Mouse (Mus musculus): ENCODE results near the gene Dse. TPM values are rescaled to one million over a fixed set of nuclear protein-coding genes. Genes with fewer than 3 reads are reported as not detected.

Gene Dse
- polyA plus RNA-seq, 1 experiment from 2014 or later, result 8.1 TPM

DNA sequence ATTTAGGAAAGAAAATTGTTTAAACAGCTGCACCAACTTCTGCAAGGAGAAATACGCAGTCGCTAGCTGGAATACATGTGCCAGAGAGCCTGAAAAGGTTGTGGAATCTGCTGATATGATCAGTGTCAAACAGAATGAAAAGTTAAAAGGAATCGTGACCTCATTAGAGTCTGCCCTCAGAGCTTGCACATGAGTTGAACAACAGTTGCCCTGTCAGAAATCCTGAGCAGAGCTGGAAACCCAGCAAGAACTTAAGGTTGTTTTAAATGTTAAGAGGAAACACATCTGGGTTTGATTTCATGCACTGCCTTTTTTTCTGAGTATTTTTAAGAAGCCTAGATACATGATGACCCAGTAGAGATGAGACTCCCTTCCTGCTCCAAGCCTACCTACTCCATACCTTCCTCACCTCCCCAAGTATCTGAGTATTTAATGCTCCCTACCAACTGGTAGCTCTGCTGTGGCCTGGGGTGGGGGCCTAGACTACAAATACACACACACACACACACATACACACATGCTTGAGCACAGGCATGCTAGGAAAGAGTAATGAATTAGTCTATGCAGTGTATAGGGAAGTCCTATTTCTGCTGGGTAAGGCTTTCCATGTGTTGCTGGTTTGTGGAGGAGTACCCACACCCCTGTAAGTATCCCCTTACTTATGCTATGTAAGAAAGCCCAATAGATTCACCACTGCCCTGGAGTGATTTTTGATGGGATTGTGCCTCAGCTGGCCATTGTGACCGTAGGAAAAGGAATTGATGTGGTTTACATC is 95.4 kb downstream of the Dse start:
- Histone ChIP-seq H3K36me3 (no peaks in the 10 kb centered on the region), H3K9ac (no peak overlapping the region), H3K9me3 (no peaks in the 10 kb centered on the region), H3K4me2 (no peak overlapping the region), H3K4me1 (replicated peaks) (no peaks in the 10 kb centered on the region), H3K4me3 (no peak overlapping the region), H3K27ac (no peak overlapping the region), H3K27me3 (no peaks in the 10 kb centered on the region)
- WGBS, result 79% methylated on average over 4 of the region's 4 CpGs
- ATAC-seq (ENCODE audit: low FRiP score), result no peak

DNA sequence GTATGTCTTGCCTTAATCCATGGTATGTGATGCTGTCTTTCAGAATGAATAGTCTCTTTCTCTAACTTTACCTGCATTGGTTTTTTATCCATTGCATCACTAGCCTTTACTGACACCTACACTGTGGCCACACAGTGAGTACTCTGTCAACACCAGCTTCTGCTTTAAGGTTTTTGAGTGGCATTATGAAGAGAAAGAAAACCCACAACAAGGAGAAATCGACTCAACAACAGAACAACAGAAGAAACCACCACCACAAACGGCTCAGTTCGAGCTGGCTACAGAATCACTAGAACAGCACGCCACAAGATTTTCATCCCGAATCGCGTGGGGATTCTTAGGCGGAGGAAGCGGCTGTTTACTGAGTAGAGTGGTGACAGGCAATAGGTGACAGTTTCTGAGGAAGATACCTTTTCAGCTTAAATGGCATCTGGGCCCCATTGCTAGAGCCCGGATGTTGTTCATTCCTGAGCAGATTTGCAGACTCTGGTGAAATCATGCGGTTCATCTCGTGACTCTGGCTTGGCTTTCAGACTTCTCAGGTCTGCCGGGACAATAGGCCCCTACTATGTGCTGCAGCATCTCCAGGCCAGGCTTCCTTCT is 96.6 kb downstream of the Dse start:
- WGBS, result 81% methylated on average over 13 of the region's 13 CpGs
- no peaks in the 10 kb centered on the region for H3K9me3 ChIP-seq
- H3K9ac ChIP-seq, result no peak overlapping the region
- no peak for ATAC-seq (ENCODE audit: low FRiP score)
- H3K27me3 ChIP-seq, result no peaks in the 10 kb centered on the region
- H3K4me3 ChIP-seq, result no peak overlapping the region
- no peak overlapping the region for H3K27ac ChIP-seq
- no peaks in the 10 kb centered on the region for H3K4me1 ChIP-seq (replicated peaks)
- H3K4me2 ChIP-seq, result no peak overlapping the region
- no peaks in the 10 kb centered on the region for H3K36me3 ChIP-seq

Other genes with a start within 250 kb of the Dse start
- gene Rwdd1, start 188.1 kb downstream of the Dse start, polyA plus RNA-seq (2015; fragmentation: Nextera tagmentation; extraction: Ambion mirVana), result 143 and 144 TPM in 2 replicates
- not detected in 2 replicates for gene Trappc3l, start 170.1 kb downstream of the Dse start, polyA plus RNA-seq (2015; fragmentation: Nextera tagmentation; extraction: Ambion mirVana)
- not detected in 2 replicates for gene Calhm4, start 163.4 kb downstream of the Dse start, polyA plus RNA-seq (2015; fragmentation: Nextera tagmentation; extraction: Ambion mirVana)
- gene Calhm5, start 111.2 kb downstream of the Dse start, polyA plus RNA-seq (2015; fragmentation: Nextera tagmentation; extraction: Ambion mirVana), result 0.43 and 0.44 TPM in 2 replicates
- gene Calhm6, start 79.7 kb downstream of the Dse start, polyA plus RNA-seq (2015; fragmentation: Nextera tagmentation; extraction: Ambion mirVana), result 0.16 and 0.78 TPM in 2 replicates
- 152 and 156 TPM in 2 replicates for gene Tspyl1, start 74.5 kb upstream of the Dse start, polyA plus RNA-seq (2015; fragmentation: Nextera tagmentation; extraction: Ambion mirVana)
- gene Tspyl4, start 89.7 kb upstream of the Dse start, polyA plus RNA-seq (2015; fragmentation: Nextera tagmentation; extraction: Ambion mirVana), result 229 and 238 TPM in 2 replicates
- gene Col10a1, start 182.3 kb upstream of the Dse start, polyA plus RNA-seq (2015; fragmentation: Nextera tagmentation; extraction: Ambion mirVana), result 0.08 and 0.14 TPM in 2 replicates
- 2.8 and 3.2 TPM in 2 replicates for gene Nt5dc1, start 210.8 kb upstream of the Dse start, polyA plus RNA-seq (2015; fragmentation: Nextera tagmentation; extraction: Ambion mirVana)

Data from hindbrain, embryonic 13.5 days (tissue).